Mouse (Mus musculus): ENCODE data around the gene Gm11084. TPM values are rescaled to one million over a fixed set of nuclear protein-coding genes. Genes with fewer than 3 reads are reported as not detected.
A peak's percentile ranks its signal among the peaks of the same experiment; 100 is the strongest.
"Not testable (repeated sequence)": the region's sequence is repeated elsewhere in the genome, so short reads cannot be mapped to it uniquely, and the experiment has no call there.

Gm11084 gene
- polyA plus RNA-seq, 1 experiment = not detected

GRCm38 (mm10) chr2:72992497-72992896 is 6.0 kb upstream of the Gm11084 start:
- no peak for TF ChIP-seq POLR2A (IDR thresholded peaks at IDR 0.05; ENCODE audit: borderline replicate concordance, extremely low read depth, insufficient read depth, insufficient read length, poor library complexity, severe bottlenecking)

GRCm38 (mm10) chr2:72988945-72989344 is 2.4 kb upstream of the Gm11084 start:
- DNase-seq (ENCODE audit: low read depth) = not testable (repeated sequence)

More at GRCm38 (mm10) chr2:72992497-72992896, 6.0 kb upstream of the Gm11084 start:
- no peak for DNase-seq (ENCODE audit: low read depth)

DNA sequence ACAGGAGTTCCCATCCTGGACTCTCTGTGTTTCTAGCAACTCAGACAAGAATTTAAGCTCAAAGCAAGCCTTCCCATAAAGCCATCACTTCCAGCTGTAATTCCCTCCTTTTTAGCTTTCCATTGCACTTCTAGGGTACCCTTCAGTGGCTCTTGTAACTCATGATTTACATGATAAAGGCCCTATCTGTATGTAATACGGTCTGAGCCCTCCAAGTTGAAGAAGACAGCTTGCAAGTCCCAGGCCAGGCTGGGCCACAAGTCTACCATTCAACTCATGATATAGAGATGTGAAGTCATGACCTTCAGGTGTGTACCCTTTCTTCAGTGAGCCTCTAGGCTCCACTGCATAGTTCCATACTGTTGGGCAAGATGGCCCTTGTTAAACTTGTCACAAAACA is 1.0 kb downstream of the Gm11084 start:
- DNase-seq (ENCODE audit: low read depth) = no peak
- TF ChIP-seq CTCF (IDR thresholded peaks at IDR 0.05; ENCODE audit: borderline replicate concordance, extremely low read depth, insufficient read depth, insufficient read length) (no peak), POLR2A (IDR thresholded peaks at IDR 0.05; ENCODE audit: borderline replicate concordance, extremely low read depth, insufficient read depth, insufficient read length, poor library complexity, severe bottlenecking) (no peak)

DNA sequence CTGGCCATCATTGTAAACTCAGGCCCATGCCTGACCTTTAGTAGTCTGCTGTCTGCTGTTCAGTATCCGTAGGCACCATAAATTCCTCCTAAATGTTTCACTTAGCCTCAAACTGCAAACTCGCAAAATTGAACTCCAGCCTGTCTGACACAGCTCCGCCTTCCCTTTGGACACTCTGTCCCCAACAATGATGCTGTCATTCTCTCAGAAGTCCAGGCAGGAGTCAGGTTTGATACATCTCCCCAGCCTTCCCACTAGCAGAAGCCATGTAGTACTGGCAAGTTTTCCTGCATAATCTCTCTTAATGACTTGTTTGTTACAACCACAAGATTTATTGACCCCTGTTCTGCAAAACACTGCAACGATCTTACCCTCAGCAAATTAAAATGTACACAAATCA is 1.7 kb downstream of the Gm11084 start:
- TF ChIP-seq CTCF (IDR thresholded peaks at IDR 0.05; ENCODE audit: borderline replicate concordance, extremely low read depth, insufficient read depth, insufficient read length) (no peak), POLR2A (IDR thresholded peaks at IDR 0.05; ENCODE audit: borderline replicate concordance, extremely low read depth, insufficient read depth, insufficient read length, poor library complexity, severe bottlenecking) (no peak)

DNA sequence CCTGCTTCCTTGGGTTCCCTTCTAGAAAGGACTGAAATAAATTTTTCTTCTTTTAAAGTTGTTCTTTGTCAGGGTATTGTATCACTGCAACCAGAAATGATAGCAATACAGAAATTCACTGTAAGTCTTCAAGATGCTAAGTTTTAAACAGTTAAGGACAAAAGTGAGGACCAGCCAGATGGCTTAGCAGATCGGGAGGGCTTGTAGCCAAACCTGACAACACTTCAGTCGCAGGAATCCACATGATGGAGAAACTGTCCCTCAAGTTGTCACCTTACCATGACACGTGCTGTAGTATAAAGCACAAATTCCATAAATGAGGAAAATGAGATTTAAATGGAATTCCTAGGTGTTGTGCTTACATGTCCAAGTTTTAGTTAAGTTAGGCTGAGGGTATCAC is 3.3 kb downstream of the Gm11084 start:
- DNase-seq (ENCODE audit: low read depth) = peak; percentile 77
- TF ChIP-seq POLR2A (IDR thresholded peaks at IDR 0.05; ENCODE audit: borderline replicate concordance, extremely low read depth, insufficient read depth, insufficient read length, poor library complexity, severe bottlenecking) = no peak
- no peak for TF ChIP-seq CTCF (IDR thresholded peaks at IDR 0.05; ENCODE audit: borderline replicate concordance, extremely low read depth, insufficient read depth, insufficient read length)

More for the DNA sequence above, 1.7 kb downstream of the Gm11084 start:
- DNase-seq (ENCODE audit: low read depth) = no peak

DNA sequence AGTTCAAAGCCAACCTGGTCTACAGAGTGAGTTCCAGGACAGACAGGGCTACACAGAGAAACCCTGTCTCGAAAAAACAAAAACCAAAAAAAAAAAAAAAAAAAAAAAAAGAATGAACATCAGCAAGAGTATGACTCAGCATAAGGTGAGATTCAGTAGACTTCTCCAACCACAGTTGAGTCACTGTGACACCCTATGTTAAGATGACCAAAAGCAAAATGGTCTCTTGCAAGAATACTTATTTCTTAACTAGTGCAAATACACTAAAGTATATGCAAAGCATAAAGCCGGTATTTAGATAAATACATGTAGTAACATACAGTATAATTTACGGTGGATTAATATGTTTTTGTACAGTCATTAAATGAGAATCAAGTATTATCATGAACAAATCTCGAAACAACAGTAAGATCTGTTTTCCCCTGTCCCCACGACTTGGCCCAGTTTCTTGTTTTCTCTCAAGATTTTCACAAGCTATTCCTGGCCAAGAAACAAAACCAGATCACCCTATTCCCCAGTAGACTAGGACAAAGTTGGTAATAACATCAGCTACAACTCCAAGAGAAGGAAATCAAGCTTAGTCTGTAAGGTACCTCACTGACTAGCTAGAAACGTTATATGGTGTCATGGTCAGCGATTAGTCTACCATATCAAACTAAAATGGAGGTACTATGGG is 4.3 kb downstream of the Gm11084 start:
- DNase-seq (ENCODE audit: low read depth) = no peak

DNA sequence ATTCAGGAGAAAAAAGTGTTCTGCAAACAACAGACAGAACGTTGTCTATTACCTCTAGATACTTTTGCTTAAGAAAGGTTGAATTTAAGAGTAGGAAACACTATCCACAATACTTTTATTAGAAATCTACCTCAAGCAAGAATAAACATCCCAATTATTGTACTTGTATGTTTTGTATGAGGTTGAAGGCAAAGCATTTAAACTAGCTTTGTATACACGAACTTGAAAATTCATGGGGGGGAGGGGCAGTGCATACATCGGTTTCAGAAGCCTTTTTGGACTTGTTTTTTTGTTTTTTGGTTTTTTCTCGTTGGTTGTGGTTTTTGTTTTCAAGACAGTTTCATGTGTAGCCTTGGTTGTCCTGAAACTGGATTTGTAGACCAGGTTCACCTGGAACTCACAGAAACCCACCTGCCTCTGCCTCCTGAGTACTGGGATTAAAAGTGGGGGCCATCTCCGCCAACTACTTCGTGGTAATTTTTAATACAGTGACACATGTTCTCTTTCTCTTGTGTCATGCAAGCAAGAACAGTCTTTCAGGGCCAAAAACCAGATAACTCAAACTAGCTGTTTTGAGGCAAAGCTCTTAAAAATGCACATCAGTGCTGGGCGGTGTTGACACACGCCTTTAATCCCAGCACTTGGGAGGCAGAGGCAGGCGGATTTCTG is 4.9 kb downstream of the Gm11084 start:
- no peak for TF ChIP-seq POLR2A (IDR thresholded peaks at IDR 0.05; ENCODE audit: borderline replicate concordance, extremely low read depth, insufficient read depth, insufficient read length, poor library complexity, severe bottlenecking)
- no peak for TF ChIP-seq CTCF (IDR thresholded peaks at IDR 0.05; ENCODE audit: borderline replicate concordance, extremely low read depth, insufficient read depth, insufficient read length)
- peak; percentile 25 for DNase-seq (ENCODE audit: low read depth)

More for the DNA sequence above, 4.3 kb downstream of the Gm11084 start:
- TF ChIP-seq POLR2A (IDR thresholded peaks at IDR 0.05; ENCODE audit: borderline replicate concordance, extremely low read depth, insufficient read depth, insufficient read length, poor library complexity, severe bottlenecking) (no peak), CTCF (IDR thresholded peaks at IDR 0.05; ENCODE audit: borderline replicate concordance, extremely low read depth, insufficient read depth, insufficient read length) (no peak)

- TF ChIP-seq POLR2A (IDR thresholded peaks at IDR 0.05; ENCODE audit: borderline replicate concordance, extremely low read depth, insufficient read depth, insufficient read length, poor library complexity, severe bottlenecking) = no peak
- no peak for DNase-seq (ENCODE audit: low read depth)
These were observed 5.5 kb downstream of the Gm11084 start for GRCm38 (mm10) chr2:72981075-72981420.

DNA sequence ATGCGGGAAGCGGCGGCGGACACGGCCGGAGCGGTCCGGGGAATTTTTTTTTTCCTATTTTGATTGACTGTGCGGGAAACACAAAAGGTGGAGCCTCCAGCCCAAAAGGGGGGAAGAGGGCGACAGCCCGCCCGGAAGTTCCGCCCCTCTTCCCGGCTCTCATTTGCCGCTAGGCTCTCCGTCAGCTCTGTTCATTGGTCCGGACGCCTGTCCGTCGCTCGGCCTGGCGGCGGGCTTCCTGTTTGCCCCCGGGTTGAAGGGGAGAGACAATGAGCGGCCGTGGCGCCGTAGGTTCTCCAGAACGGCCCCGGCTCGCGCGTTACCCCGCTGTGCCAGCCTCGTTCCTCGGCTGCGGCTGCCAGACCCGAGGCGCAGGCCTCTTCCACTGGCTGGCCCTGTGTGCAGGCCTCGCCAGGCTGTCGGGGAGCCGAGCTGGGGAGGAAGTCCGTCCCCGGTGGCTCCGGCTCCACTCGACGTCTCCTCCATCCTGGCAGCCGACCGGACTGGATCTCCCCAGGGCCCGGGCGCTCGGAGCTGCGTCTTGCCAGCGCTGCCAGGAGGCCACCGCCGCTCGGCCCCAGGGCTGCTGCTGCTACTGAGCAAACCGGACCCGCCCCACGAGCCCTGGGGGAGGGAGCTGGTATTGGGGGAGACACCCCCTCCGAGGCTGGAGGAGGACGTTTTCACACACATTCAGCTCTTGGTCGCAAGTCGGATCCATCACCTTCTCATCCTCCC is 6.0 kb downstream of the Gm11084 start, which contains the start of gene Sp3:
Sp3 (minus strand) TSS at position 110 of the 738 bp plus-strand sequence.
- TF ChIP-seq POLR2A (IDR thresholded peaks at IDR 0.05; ENCODE audit: borderline replicate concordance, extremely low read depth, insufficient read depth, insufficient read length, poor library complexity, severe bottlenecking) = peak; percentile 88
- TF ChIP-seq CTCF (IDR thresholded peaks at IDR 0.05; ENCODE audit: borderline replicate concordance, extremely low read depth, insufficient read depth, insufficient read length) = no peak
- DNase-seq (ENCODE audit: low read depth) = peak; percentile 99

- DNase-seq (ENCODE audit: low read depth) = peak; percentile 96
- TF ChIP-seq POLR2A (IDR thresholded peaks at IDR 0.05; ENCODE audit: borderline replicate concordance, extremely low read depth, insufficient read depth, insufficient read length, poor library complexity, severe bottlenecking) (peak; percentile 46; the same call in 1 of the 2 replicates), CTCF (IDR thresholded peaks at IDR 0.05; ENCODE audit: borderline replicate concordance, extremely low read depth, insufficient read depth, insufficient read length) (no peak)
These were observed 6.9 kb downstream of the Gm11084 start for GRCm38 (mm10) chr2:72979659-72980071.

GRCm38 (mm10) chr2:72978901-72979658 is 7.4 kb downstream of the Gm11084 start:
- peak; percentile 94 for DNase-seq (ENCODE audit: low read depth)
- TF ChIP-seq POLR2A (IDR thresholded peaks at IDR 0.05; ENCODE audit: borderline replicate concordance, extremely low read depth, insufficient read depth, insufficient read length, poor library complexity, severe bottlenecking) (peak; percentile 70), CTCF (IDR thresholded peaks at IDR 0.05; ENCODE audit: borderline replicate concordance, extremely low read depth, insufficient read depth, insufficient read length) (no peak)
